Mouse (Mus musculus): Measurements from ENCODE around the gene Samd10. TPM values are rescaled to one million over a fixed set of nuclear protein-coding genes. Genes with fewer than 3 reads are reported as not detected.
A peak's percentile ranks its signal among the peaks of the same experiment; 100 is the strongest.

Samd10 gene
- polyA plus RNA-seq, 1 experiment from 2014 or later, result 169 TPM

GRCm38 (mm10) chr2:181580131-181580772 lies 18.8 kb downstream of the Samd10 start:
- Histone ChIP-seq H3K36me3 (peaks cover 26% of the 10 kb centered on the region), H3K4me1 (replicated peaks) (peaks cover 56% of the 10 kb centered on the region), H3K9ac (peak overlapping the region; percentile 91), H3K27me3 (no peaks in the 10 kb centered on the region), H3K27ac (0 out of 2 replicates have a peak overlapping the region, but pooled peaks have one; percentile 68), H3K4me2 (peak overlapping the region; percentile 69), H3K4me3 (peak overlapping the region; percentile 67), H3K9me3 (no peaks in the 10 kb centered on the region)
- no peak for ATAC-seq (ENCODE audit: low FRiP score)
- WGBS, result 82% methylated on average over 5 of the region's 5 CpGs

GRCm38 (mm10) chr2:181579681-181580080 lies 19.3 kb downstream of the Samd10 start:
- Histone ChIP-seq H3K9ac (peak overlapping the region; percentile 47; the same call in 1 of the 2 replicates), H3K36me3 (peaks cover 21% of the 10 kb centered on the region), H3K9me3 (no peaks in the 10 kb centered on the region), H3K4me3 (no peak overlapping the region), H3K4me2 (no peak overlapping the region), H3K27ac (no peak overlapping the region), H3K27me3 (no peaks in the 10 kb centered on the region), H3K4me1 (replicated peaks) (peaks cover 56% of the 10 kb centered on the region)
- ATAC-seq (ENCODE audit: low FRiP score), result no peak
- WGBS, result 96% methylated on average over 1 of the region's 1 CpGs

GRCm38 (mm10) chr2:181578790-181579618 lies 20.0 kb downstream of the Samd10 start:
- Histone ChIP-seq H3K4me1 (replicated peaks) (peaks cover 56% of the 10 kb centered on the region), H3K4me2 (no peak overlapping the region), H3K36me3 (peaks cover 21% of the 10 kb centered on the region), H3K27ac (no peak overlapping the region), H3K4me3 (no peak overlapping the region), H3K9me3 (no peaks in the 10 kb centered on the region), H3K9ac (peak overlapping the region; percentile 47; the same call in 1 of the 2 replicates), H3K27me3 (no peaks in the 10 kb centered on the region)
- WGBS, result 83% methylated on average over 5 of the region's 5 CpGs
- no peak for ATAC-seq (ENCODE audit: low FRiP score)

DNA sequence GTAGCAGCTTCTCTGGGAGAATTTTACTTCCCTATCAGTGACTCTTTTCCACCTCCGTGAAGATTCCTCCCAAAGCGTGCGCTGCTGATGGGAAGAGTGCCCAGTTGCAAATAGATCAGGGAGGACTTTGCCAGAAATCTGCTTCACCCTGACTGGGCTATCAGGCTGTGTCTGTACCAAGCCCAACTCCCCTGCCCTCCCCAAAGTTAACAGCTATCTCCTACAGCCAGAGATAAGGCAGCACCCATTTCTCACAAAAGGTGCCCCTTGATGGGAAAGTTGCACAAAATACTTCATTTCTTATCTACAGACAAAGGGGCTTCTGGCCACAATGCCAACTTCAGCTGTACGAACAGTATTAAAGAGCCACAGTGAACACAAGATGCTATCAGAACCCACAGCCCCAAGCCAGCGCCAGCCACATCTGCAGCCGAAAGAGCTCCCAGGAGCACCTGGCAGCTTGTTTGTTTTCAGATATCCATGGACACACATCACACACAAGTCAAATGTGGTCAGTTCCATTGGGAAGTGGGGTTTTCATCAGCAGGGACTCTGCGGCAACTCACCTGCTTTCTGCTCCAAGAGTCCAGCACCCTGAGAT lies 20.9 kb downstream of the Samd10 start:
- WGBS, result 86% methylated on average over 7 of the region's 7 CpGs
- Histone ChIP-seq H3K9ac (peak overlapping the region; percentile 47; the same call in 1 of the 2 replicates), H3K4me1 (replicated peaks) (peaks cover 56% of the 10 kb centered on the region), H3K4me2 (no peak overlapping the region), H3K27me3 (no peaks in the 10 kb centered on the region), H3K4me3 (no peak overlapping the region), H3K27ac (no peak overlapping the region), H3K36me3 (peaks cover 22% of the 10 kb centered on the region), H3K9me3 (no peaks in the 10 kb centered on the region)
- no peak for ATAC-seq (ENCODE audit: low FRiP score)

DNA sequence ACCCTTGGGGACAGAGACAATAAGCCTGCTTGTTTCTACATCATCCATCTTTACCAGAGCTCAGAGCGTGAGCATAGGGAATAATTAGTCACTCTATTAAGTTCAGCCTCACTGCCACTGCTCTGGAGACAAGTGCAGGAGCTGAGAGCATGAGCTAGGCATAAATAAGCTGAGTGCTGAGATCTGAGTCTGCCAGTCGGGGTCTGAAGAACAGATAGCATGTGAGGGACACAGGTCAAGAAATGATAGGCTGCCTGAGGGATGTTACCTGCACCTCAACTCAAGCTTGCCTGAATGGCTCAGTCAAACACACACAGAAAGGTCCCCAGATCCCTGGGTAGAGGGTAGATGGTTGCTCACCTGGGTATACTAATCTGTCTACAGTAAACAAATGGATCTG lies 21.9 kb downstream of the Samd10 start:
- Histone ChIP-seq H3K4me2 (no peak overlapping the region), H3K27me3 (no peaks in the 10 kb centered on the region), H3K27ac (peak overlapping the region; percentile 31; the same call in 1 of the 2 replicates), H3K4me1 (replicated peaks) (peaks cover 50% of the 10 kb centered on the region), H3K36me3 (peaks cover 22% of the 10 kb centered on the region), H3K9ac (peak overlapping the region; percentile 47), H3K9me3 (no peaks in the 10 kb centered on the region), H3K4me3 (no peak overlapping the region)
- 49% methylated on average over 2 of the region's 2 CpGs for WGBS
- no peak for ATAC-seq (ENCODE audit: low FRiP score)

DNA sequence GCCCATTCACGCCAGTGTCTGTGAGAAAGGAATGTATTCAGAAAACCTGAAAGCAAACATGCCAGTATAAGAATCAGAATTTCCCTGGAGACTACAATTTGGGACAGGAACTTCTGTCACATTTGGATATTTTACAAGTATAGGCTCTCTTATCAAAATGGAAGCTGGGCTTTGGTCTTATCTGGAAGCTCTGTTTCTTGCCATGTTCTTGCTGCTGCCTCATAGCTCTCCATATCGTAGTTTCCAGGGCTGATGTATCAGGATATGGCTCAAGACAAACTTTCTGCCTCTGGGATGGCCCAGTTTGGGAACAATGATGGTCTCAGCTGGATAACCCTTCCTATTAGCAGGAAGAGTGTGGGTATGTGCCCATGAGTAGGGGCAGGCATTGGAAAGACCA lies 22.4 kb downstream of the Samd10 start:
- peaks cover 47% of the 10 kb centered on the region for H3K4me1 ChIP-seq (replicated peaks)
- no peak overlapping the region for H3K4me3 ChIP-seq
- peaks cover 25% of the 10 kb centered on the region for H3K36me3 ChIP-seq
- WGBS, result 90% methylated on average over 2 of the region's 2 CpGs
- H3K9ac ChIP-seq, result no peak overlapping the region
- no peaks in the 10 kb centered on the region for H3K9me3 ChIP-seq
- H3K27ac ChIP-seq, result no peak overlapping the region
- no peak overlapping the region for H3K4me2 ChIP-seq
- ATAC-seq (ENCODE audit: low FRiP score), result no peak
- no peaks in the 10 kb centered on the region for H3K27me3 ChIP-seq

DNA sequence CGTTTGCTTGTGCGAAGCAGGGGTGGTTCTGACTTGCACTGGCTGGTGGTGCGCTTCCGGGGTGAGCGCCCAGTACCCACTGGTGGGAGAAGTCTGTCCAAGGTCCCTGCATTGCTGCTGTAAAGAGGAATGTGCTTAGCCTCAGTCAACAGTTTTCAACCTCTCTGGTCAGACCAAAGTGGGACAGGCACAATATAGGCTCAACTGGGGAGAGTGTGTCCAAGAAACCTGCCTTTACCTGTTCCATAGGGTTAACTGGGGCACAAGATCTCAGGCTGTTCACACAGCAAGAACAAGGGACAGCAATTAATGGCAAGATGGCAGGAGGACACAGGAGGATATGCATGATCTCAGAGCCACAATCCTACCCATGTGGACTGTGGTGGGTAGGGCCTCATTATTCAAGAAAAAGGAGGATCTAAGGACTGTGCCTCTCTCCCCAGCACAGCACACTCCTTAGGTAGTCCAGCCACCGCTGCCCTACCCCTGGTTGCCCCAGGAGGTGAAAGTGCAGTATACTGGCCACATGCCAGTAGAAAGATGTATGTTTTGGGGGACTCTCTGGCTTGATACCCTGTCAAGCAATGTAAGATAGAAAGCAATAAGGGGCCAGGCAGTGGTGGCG lies 24.0 kb downstream of the Samd10 start:
- H3K4me1 ChIP-seq (replicated peaks), result peaks cover 34% of the 10 kb centered on the region
- H3K9me3 ChIP-seq, result no peaks in the 10 kb centered on the region
- H3K27ac ChIP-seq, result no peak overlapping the region
- no peaks in the 10 kb centered on the region for H3K27me3 ChIP-seq
- 94% methylated on average over 7 of the region's 7 CpGs for WGBS
- no peak overlapping the region for H3K9ac ChIP-seq
- no peak overlapping the region for H3K4me2 ChIP-seq
- H3K4me3 ChIP-seq, result no peak overlapping the region
- peaks cover 31% of the 10 kb centered on the region for H3K36me3 ChIP-seq
- ATAC-seq (ENCODE audit: low FRiP score), result no peak

DNA sequence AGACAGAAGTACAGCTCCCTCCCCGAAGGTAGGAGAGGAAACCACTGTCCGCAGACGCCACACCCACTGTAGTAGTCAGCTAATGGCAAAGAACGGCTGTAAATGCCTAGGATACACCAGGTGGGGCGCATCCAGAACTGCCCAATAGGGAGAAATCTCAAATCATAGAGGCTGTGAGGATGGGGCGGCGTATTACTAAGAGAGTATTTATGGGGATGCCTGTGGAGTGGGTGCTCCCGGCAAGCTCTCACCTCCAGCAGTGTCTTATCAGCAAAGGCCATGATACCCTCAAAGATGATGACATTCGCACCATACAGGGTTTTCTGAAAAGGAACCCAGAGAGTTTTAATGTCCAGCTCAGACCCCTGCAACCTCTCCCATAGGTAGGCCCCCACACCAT lies 25.1 kb downstream of the Samd10 start:
- no peak overlapping the region for H3K4me3 ChIP-seq
- peaks cover 31% of the 10 kb centered on the region for H3K36me3 ChIP-seq
- no peaks in the 10 kb centered on the region for H3K27me3 ChIP-seq
- no peak overlapping the region for H3K27ac ChIP-seq
- no peak overlapping the region for H3K9ac ChIP-seq
- peaks cover 23% of the 10 kb centered on the region for H3K4me1 ChIP-seq (replicated peaks)
- H3K9me3 ChIP-seq, result no peaks in the 10 kb centered on the region
- no peak overlapping the region for H3K4me2 ChIP-seq
- no peak for ATAC-seq (ENCODE audit: low FRiP score)
- 94% methylated on average over 9 of the region's 9 CpGs for WGBS

- Histone ChIP-seq H3K4me3 (no peak overlapping the region), H3K36me3 (peaks cover 31% of the 10 kb centered on the region), H3K9ac (no peak overlapping the region), H3K27ac (no peak overlapping the region), H3K4me2 (no peak overlapping the region), H3K4me1 (replicated peaks) (peaks cover 16% of the 10 kb centered on the region), H3K9me3 (no peaks in the 10 kb centered on the region), H3K27me3 (no peaks in the 10 kb centered on the region)
- 95% methylated on average over 15 of the region's 15 CpGs for WGBS
- no peak for ATAC-seq (ENCODE audit: low FRiP score)
Measured at GRCm38 (mm10) chr2:181572921-181573920, 25.8 kb downstream of the Samd10 start.

DNA sequence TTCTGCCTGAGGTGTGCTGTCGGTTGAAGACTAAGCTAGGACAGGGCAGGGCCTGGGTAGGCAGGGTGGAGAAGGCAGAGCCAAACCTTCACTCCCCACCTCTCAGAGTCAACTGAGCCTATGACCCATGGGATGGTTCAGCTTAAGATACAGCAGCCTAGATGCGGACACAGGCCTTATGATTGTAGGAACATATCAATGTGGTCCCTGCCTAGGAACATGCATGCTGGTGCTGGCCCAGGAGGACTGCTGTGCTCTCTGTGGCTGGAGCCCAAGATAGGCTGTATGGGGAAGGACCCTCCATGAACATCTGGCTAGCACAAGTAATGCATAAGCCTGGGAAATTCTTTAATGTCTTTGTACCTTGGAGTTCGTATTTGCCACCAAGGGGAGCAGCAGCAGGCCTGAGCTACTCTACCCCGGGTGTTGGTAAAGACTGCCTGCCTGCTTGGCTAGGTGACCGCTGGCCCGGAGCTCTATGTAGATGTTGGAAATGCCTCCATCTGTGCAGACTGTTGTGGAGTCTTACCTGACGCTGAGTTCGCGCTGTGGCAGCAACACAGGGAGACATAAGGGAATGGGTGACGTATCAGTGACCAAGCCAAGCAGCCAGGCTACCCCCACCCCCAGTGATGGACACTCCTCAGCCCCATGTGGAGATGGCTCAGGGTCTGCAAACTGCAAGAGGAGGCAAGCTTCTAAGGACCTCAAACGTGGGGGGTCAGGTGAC lies 26.9 kb downstream of the Samd10 start:
- no peak for ATAC-seq (ENCODE audit: low FRiP score)
- peaks cover 4% of the 10 kb centered on the region for H3K4me1 ChIP-seq (replicated peaks)
- H3K4me3 ChIP-seq, result no peak overlapping the region
- H3K9ac ChIP-seq, result no peak overlapping the region
- no peak overlapping the region for H3K4me2 ChIP-seq
- H3K27me3 ChIP-seq, result no peaks in the 10 kb centered on the region
- no peaks in the 10 kb centered on the region for H3K9me3 ChIP-seq
- no peak overlapping the region for H3K27ac ChIP-seq
- 93% methylated on average over 11 of the region's 11 CpGs for WGBS
- peaks cover 31% of the 10 kb centered on the region for H3K36me3 ChIP-seq
